Mouse (Mus musculus) stomach, embryonic 14.5 days (tissue): ENCODE measurements around the gene Aim2. TPM values are rescaled to one million over a fixed set of nuclear protein-coding genes. Genes with fewer than 3 reads are reported as not detected.

Experiments used
- ATAC-seq: fragments of 200-750 bp; cut with Nextera tagmentation; 2 replicates; pipeline ENCODE4 v1.8.0; 2017; ENCODE audit warnings: low read depth, moderate TSS enrichment; ENCODE audit not compliant: insufficient number of reproducible peaks, insufficient read depth, low FRiP score
- H3K27ac ChIP-seq: fragments of 300-500 bp; sonication (generic); 2 replicates; pipeline ENCODE4 v1.5.1; 2014; ENCODE audit warnings: mild to moderate bottlenecking, low read length, moderate library complexity, mixed read lengths
- H3K27me3 ChIP-seq: fragments of 300-500 bp; sonication (generic); 2 replicates; pipeline ENCODE4 v1.6.1; 2014; ENCODE audit warnings: low read length, control low read depth, mixed read lengths; ENCODE audit not compliant: control insufficient read depth, insufficient read depth
- H3K36me3 ChIP-seq: fragments of 300-500 bp; sonication (generic); 2 replicates; pipeline ENCODE4 v1.6.1; 2014; ENCODE audit warnings: mild to moderate bottlenecking, control low read depth, low read length, moderate library complexity, mixed read lengths; ENCODE audit not compliant: control insufficient read depth, insufficient read depth
- H3K4me1 ChIP-seq: fragments of 300-500 bp; sonication (generic); 2 replicates; pipeline ENCODE4 v1.6.1; 2014; ENCODE audit warnings: low read length, control low read depth, mixed read lengths; ENCODE audit not compliant: control insufficient read depth, insufficient read depth
- H3K4me2 ChIP-seq: fragments of 300-500 bp; sonication (generic); replicated peaks from 2 replicates; pipeline ENCODE4 v1.6.1; 2014; ENCODE audit warnings: low read depth, low read length, control low read depth
- H3K4me3 ChIP-seq: fragments of 300-500 bp; sonication (generic); 2 replicates; pipeline ENCODE4 v1.5.1; 2014; ENCODE audit warnings: low read depth, low read length, control low read depth
- H3K9ac ChIP-seq: fragments of 300-500 bp; sonication (generic); replicated peaks from 2 replicates; pipeline ENCODE4 v1.6.1; 2014; ENCODE audit warnings: low read depth, mild to moderate bottlenecking, control low read depth, low read length, moderate library complexity, mixed read lengths
- H3K9me3 ChIP-seq: fragments of 300-500 bp; sonication (generic); 2 replicates; pipeline ENCODE4 v1.6.1; 2016; ENCODE audit warnings: low read depth, low read length, control low read depth; ENCODE audit not compliant: control insufficient read depth
- WGBS: fragments of 180-500 bp; shearing (Covaris S2); extraction: QIAGEN DNeasy Blood & Tissue Kit; methylation state at CpG from one replicate; pipeline ENCODE4 v1.1.7; 2014; 5-methylcytosine and 5-hydroxymethylcytosine counted together
- polyA plus RNA-seq: library from polyadenylated mRNA; unstranded; fragments of >200 nt; fragmentation: Nextera tagmentation; extraction: Ambion mirVana; gene quantifications from 2 replicates; pipeline ENCODE4 v1.2.1, GENCODE M21; 2014

Gene Aim2
- polyA plus RNA-seq, 1 experiment from 2014 or later: 2.2 TPM

DNA sequence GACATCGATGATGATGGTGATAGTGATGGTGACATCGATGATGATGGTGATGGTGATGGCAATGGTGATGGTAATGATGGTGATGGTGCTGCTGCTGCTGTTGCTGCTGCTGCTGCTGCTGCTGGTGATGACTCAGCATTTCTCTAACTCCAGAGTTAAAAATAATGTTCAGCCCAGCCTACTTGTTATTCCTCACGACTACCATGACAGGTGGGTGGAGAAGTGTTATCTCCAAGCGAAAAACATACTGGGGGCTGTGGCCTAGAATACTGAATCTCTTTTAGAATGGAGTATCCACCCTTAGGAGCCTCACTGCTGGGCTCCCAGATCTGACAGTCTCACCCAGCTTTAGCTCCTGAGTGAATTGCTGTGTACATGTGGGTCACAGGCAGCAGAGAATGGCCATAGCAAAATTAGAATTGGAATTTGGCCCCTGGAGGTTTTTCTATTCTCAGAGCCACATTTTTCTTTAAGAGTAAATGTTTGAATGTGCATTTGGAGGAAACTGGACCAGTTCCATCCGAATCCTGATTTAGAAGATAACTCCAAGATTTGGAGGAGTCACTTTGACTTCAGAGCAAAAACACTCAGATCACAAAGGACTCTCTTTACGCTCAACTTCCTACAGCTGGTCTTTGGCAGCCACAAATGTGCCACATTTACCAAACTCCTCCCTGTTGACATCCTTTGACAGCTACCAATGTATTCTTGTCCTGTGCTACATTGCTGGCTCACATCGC, 4.6 kb downstream of the Aim2 start:
- H3K9me3 ChIP-seq: no peaks in the 10 kb centered on the region
- no peak overlapping the region for H3K4me3 ChIP-seq

DNA sequence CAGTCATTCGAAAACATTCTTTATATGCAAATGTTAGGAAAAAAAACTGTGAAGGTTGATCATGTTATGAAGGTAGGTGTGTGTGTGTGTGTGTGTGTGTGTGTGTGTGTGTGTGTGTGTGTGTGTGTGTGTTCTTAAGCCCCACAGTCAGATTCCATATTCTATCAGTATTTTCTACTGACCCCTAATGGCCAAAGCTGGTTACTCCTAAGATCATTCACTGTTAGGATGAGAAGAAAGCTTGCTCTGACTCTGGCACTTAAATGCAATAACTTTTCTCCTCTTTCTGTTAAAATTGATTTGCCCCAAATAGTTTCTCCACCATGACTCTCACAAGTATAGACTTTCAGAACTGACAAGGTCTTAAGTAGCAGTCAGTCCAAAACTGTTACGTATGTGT, 6.0 kb downstream of the Aim2 start:
- H3K4me1 ChIP-seq: no peaks in the 10 kb centered on the region
- WGBS: 88% methylated on average over 2 of the region's 2 CpGs
- H3K9me3 ChIP-seq: no peaks in the 10 kb centered on the region
- H3K27me3 ChIP-seq: no peaks in the 10 kb centered on the region
- H3K9ac ChIP-seq: no peak overlapping the region
- H3K4me2 ChIP-seq: no peak overlapping the region
- H3K36me3 ChIP-seq: no peaks in the 10 kb centered on the region
- no peak for ATAC-seq
- H3K27ac ChIP-seq: no peak overlapping the region
- H3K4me3 ChIP-seq: no peak overlapping the region

More for the DNA sequence above, 4.6 kb downstream of the Aim2 start:
- Histone ChIP-seq H3K4me1 (no peaks in the 10 kb centered on the region), H3K27me3 (no peaks in the 10 kb centered on the region), H3K4me2 (no peak overlapping the region), H3K9ac (no peak overlapping the region), H3K36me3 (no peaks in the 10 kb centered on the region), H3K27ac (no peak overlapping the region)
- WGBS: 71% methylated on average over 7 of the region's 7 CpGs
- ATAC-seq: no peak

- no peak overlapping the region for H3K4me2 ChIP-seq
- no peaks in the 10 kb centered on the region for H3K4me1 ChIP-seq
- no peaks in the 10 kb centered on the region for H3K27me3 ChIP-seq
- no peak overlapping the region for H3K9ac ChIP-seq
- WGBS: 53% methylated on average over 4 of the region's 4 CpGs
- ATAC-seq: no peak
- H3K4me3 ChIP-seq: no peak overlapping the region
- no peak overlapping the region for H3K27ac ChIP-seq
- no peaks in the 10 kb centered on the region for H3K9me3 ChIP-seq
- no peaks in the 10 kb centered on the region for H3K36me3 ChIP-seq
Measured at GRCm38 (mm10) chr1:173357799-173358198, 7.1 kb downstream of the Aim2 start.

DNA sequence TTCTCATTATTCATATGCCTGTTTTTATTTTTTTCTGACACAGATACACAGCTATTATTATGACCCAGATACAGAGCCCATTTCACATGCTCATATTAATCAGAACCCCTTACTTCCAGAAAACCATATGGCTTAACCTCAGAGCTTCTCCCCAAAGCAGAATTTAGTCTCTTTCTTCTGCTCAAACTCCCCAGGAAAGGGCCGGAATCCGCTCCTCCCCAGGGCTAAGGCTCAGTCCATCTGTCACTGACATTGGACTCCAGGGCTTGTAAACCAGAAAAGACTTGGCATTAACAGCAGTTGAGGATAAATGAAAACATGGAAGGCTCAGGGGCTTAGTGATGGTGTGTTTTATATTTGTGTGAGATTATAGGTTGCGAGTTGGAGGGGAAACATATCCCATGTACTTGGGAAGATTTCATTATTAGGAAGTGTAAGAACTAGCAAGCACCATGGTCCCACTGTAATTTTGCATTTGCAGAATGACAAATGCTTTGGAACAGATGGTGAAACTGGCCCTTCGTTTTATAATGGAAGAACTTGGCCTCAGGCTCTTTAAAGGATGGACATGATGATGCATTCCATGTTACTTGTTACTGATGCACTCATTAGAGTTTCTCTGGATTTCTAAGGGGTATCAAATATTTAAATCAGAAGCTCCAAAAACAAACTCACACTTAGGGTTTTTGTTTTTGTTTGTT, 9.1 kb downstream of the Aim2 start:
- no peak overlapping the region for H3K4me2 ChIP-seq
- H3K4me1 ChIP-seq: no peaks in the 10 kb centered on the region
- 69% methylated on average over 4 of the region's 4 CpGs for WGBS
- H3K9me3 ChIP-seq: no peaks in the 10 kb centered on the region
- no peak for ATAC-seq
- no peaks in the 10 kb centered on the region for H3K27me3 ChIP-seq
- H3K4me3 ChIP-seq: no peak overlapping the region
- H3K27ac ChIP-seq: no peak overlapping the region
- no peaks in the 10 kb centered on the region for H3K36me3 ChIP-seq
- no peak overlapping the region for H3K9ac ChIP-seq

DNA sequence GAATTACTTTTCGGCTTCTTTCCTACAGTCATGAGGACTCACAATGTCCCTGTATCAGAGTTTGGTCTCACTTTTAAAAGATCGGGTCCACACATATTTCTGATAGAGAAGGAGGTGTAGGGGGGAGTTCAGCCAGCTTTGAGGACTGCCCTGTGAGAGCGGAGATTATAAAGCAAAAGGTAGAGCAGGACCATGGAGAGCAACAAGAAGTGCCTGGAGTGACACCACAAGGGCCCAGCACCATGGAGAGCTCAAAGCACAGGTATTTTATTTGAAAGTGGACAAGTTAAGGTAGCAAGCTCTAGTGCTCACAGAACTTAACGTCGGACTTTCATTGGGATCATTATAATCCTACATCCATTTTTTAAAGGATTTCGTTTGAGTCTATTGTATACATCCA, 11.0 kb downstream of the Aim2 start:
- H3K27ac ChIP-seq: no peak overlapping the region
- no peak for ATAC-seq
- H3K9me3 ChIP-seq: no peaks in the 10 kb centered on the region
- H3K9ac ChIP-seq: no peak overlapping the region
- no peaks in the 10 kb centered on the region for H3K27me3 ChIP-seq
- WGBS: 26% methylated on average over 6 of the region's 6 CpGs
- H3K4me2 ChIP-seq: no peak overlapping the region
- H3K36me3 ChIP-seq: no peaks in the 10 kb centered on the region
- H3K4me3 ChIP-seq: no peak overlapping the region
- H3K4me1 ChIP-seq: peaks cover 6% of the 10 kb centered on the region; the same call in 1 of the 2 replicates

GRCm38 (mm10) chr1:173363436-173363835, 12.8 kb downstream of the Aim2 start:
- WGBS: 93% methylated on average over 2 of the region's 2 CpGs
- Histone ChIP-seq H3K36me3 (no peaks in the 10 kb centered on the region), H3K27me3 (no peaks in the 10 kb centered on the region; the same call in 1 of the 2 replicates), H3K4me2 (no peak overlapping the region), H3K9ac (no peak overlapping the region), H3K27ac (no peak overlapping the region), H3K4me1 (peaks cover 10% of the 10 kb centered on the region), H3K9me3 (no peaks in the 10 kb centered on the region), H3K4me3 (no peak overlapping the region)
- ATAC-seq: no peak

- H3K36me3 ChIP-seq: no peaks in the 10 kb centered on the region
- ATAC-seq: no peak
- H3K4me2 ChIP-seq: no peak overlapping the region
- H3K4me1 ChIP-seq: peaks cover 10% of the 10 kb centered on the region
- H3K4me3 ChIP-seq: no peak overlapping the region
- H3K9me3 ChIP-seq: no peaks in the 10 kb centered on the region
- WGBS: 81% methylated on average over 4 of the region's 4 CpGs
- no peaks in the 10 kb centered on the region; the same call in 1 of the 2 replicates for H3K27me3 ChIP-seq
- no peak overlapping the region for H3K9ac ChIP-seq
- H3K27ac ChIP-seq: no peak overlapping the region
Measured at GRCm38 (mm10) chr1:173364125-173364800, 13.6 kb downstream of the Aim2 start.

DNA sequence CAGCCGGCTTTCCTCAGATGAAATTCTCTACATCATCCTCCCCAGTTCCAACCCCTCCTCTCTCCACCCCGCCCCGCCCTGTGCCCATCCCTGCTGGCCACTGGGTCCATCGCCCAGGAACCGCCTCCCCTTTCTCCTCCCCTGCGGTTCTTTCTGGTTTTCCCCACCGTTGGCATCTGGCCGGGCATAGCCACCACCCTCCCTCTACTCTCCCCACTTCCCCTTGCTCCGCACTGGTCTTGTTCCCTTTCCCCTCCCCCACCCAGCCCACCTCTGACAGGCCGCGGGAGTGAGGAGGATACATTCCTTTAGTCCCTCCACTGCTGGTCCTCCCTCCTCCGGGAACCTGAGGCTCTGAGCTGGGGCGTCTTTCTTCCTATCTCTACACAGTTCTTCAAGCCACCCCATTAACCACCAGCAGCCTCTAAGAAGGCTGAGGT, 15.3 kb downstream of the Aim2 start:
- H3K9ac ChIP-seq: no peak overlapping the region
- no peaks in the 10 kb centered on the region for H3K36me3 ChIP-seq
- H3K9me3 ChIP-seq: no peaks in the 10 kb centered on the region
- H3K4me3 ChIP-seq: peak overlapping the region; percentile 52
- no peak for ATAC-seq
- no peak overlapping the region for H3K27ac ChIP-seq
- H3K4me1 ChIP-seq: peaks cover 10% of the 10 kb centered on the region
- no peaks in the 10 kb centered on the region; the same call in 1 of the 2 replicates for H3K27me3 ChIP-seq
- WGBS: under 1% methylated on average over 12 of the region's 13 CpGs
- H3K4me2 ChIP-seq: peak overlapping the region; percentile 92
